Mouse (Mus musculus) MN1 (cell line): ENCODE data around the gene Eif4a3.
"Not testable (repeated sequence)": the region's sequence is repeated elsewhere in the genome, so short reads cannot be mapped to it uniquely, and the experiment has no call there.

ENCODE experiments used
- DNase-seq: peaks from one replicate; pipeline ENCODE4 v3.0.0-alpha.2; 2016; ENCODE audit warnings: low spot score

Gene Eif4a3

GRCm38 (mm10) chr11:119298917-119299316, 972 bp downstream of the Eif4a3 start:
- DNase-seq = peak; percentile 30

- DNase-seq = no peak
Observed at GRCm38 (mm10) chr11:119297996-119298395, 1.9 kb downstream of the Eif4a3 start.

- not testable (repeated sequence) for DNase-seq
Observed at GRCm38 (mm10) chr11:119292861-119293260, 7.0 kb downstream of the Eif4a3 start.

- DNase-seq = no peak
Observed at GRCm38 (mm10) chr11:119287207-119287992, 12.5 kb downstream of the Eif4a3 start.

- peak; percentile 63 for DNase-seq
Observed at GRCm38 (mm10) chr11:119285791-119286527, 13.9 kb downstream of the Eif4a3 start.

- no peak for DNase-seq
Observed at GRCm38 (mm10) chr11:119281030-119281429, 18.9 kb downstream of the Eif4a3 start.

GRCm38 (mm10) chr11:119273186-119273930, 26.5 kb downstream of the Eif4a3 start:
- DNase-seq = no peak

GRCm38 (mm10) chr11:119272492-119272891, 27.4 kb downstream of the Eif4a3 start:
- not testable (repeated sequence) for DNase-seq

- DNase-seq = peak; percentile 31
Observed at GRCm38 (mm10) chr11:119268557-119269195, 31.2 kb downstream of the Eif4a3 start.

- DNase-seq = peak; percentile 95
Observed at GRCm38 (mm10) chr11:119267768-119268556, 31.9 kb downstream of the Eif4a3 start, which contains the start of gene Gaa. Gene Gaa (plus strand): TSS chr11:119267887.

- DNase-seq = no peak
Observed at GRCm38 (mm10) chr11:119267241-119267674, 32.6 kb downstream of the Eif4a3 start.

GRCm38 (mm10) chr11:119265811-119266210, 34.1 kb downstream of the Eif4a3 start:
- DNase-seq = no peak

GRCm38 (mm10) chr11:119264413-119264812, 35.5 kb downstream of the Eif4a3 start:
- no peak for DNase-seq

GRCm38 (mm10) chr11:119259977-119260376, 39.9 kb downstream of the Eif4a3 start:
- no peak for DNase-seq

- DNase-seq = peak; percentile 75
Observed at GRCm38 (mm10) chr11:119258572-119259322, 41.1 kb downstream of the Eif4a3 start.

GRCm38 (mm10) chr11:119258216-119258571, 41.7 kb downstream of the Eif4a3 start:
- DNase-seq = no peak

- not testable (repeated sequence) for DNase-seq
Observed at GRCm38 (mm10) chr11:119256557-119256956, 43.3 kb downstream of the Eif4a3 start.

GRCm38 (mm10) chr11:119252854-119253541, 46.9 kb downstream of the Eif4a3 start:
- DNase-seq = no peak

- no peak for DNase-seq
Observed at GRCm38 (mm10) chr11:119250998-119251397, 48.9 kb downstream of the Eif4a3 start.

- DNase-seq = peak; percentile 84
Observed at GRCm38 (mm10) chr11:119249011-119249410, 50.9 kb downstream of the Eif4a3 start.
